Mouse (Mus musculus) forebrain, embryonic 15.5 days (tissue): Measurements from ENCODE around the gene Mindy2. TPM values are rescaled to one million over a fixed set of nuclear protein-coding genes. Genes with fewer than 3 reads are reported as not detected.

Experiments used
- ATAC-seq: fragments of 200-750 bp; cut with Nextera tagmentation; replicated peaks from 2 replicates; pipeline ENCODE4 v1.8.0; 2017; ENCODE audit warnings: mild to moderate bottlenecking, moderate TSS enrichment, moderate library complexity
- H3K27ac ChIP-seq: fragments of 300-500 bp; sonication (generic); replicated peaks from 2 replicates; pipeline ENCODE4 v1.5.1; 2015; ENCODE audit warnings: mild to moderate bottlenecking, inconsistent platforms
- H3K27me3 ChIP-seq: fragments of 300-500 bp; sonication (generic); 2 replicates; pipeline ENCODE4 v1.6.1; 2015; ENCODE audit warnings: inconsistent platforms
- H3K36me3 ChIP-seq: fragments of 300-500 bp; sonication (generic); 2 replicates; pipeline ENCODE4 v1.6.1; 2015; ENCODE audit warnings: mild to moderate bottlenecking, inconsistent platforms
- H3K4me1 ChIP-seq: fragments of 300-500 bp; sonication (generic); 2 replicates; pipeline ENCODE4 v1.6.1; 2015; ENCODE audit warnings: inconsistent platforms
- H3K4me2 ChIP-seq: fragments of 300-500 bp; sonication (generic); replicated peaks from 2 replicates; pipeline ENCODE4 v1.6.1; 2015; ENCODE audit warnings: mild to moderate bottlenecking, inconsistent platforms
- H3K4me3 ChIP-seq: fragments of 300-500 bp; sonication (generic); 2 replicates; pipeline ENCODE4 v1.5.1; 2015; ENCODE audit warnings: mild to moderate bottlenecking, inconsistent platforms
- H3K9ac ChIP-seq: fragments of 300-500 bp; sonication (generic); replicated peaks from 2 replicates; pipeline ENCODE4 v1.6.1; 2015; ENCODE audit warnings: mild to moderate bottlenecking, inconsistent platforms
- H3K9me3 ChIP-seq: fragments of 300-500 bp; sonication (generic); 2 replicates; pipeline ENCODE4 v1.6.1; 2016; ENCODE audit warnings: inconsistent platforms
- WGBS: fragments of 180-500 bp; shearing (Covaris S2); methylation state at CpG from one replicate; pipeline ENCODE4 v1.1.7; 2015; ENCODE audit warnings: mixed read lengths; 5-methylcytosine and 5-hydroxymethylcytosine counted together
- polyA plus RNA-seq: library from polyadenylated mRNA; unstranded; fragments of >200 nt; fragmentation: Nextera tagmentation; extraction: Ambion mirVana; gene quantifications from 2 replicates; pipeline ENCODE4 v1.2.1, GENCODE M21; 2015

The Mindy2 gene
- polyA plus RNA-seq, 1 experiment from 2014 or later = 19.4 TPM

- Histone ChIP-seq H3K4me2 (no peak overlapping the region), H3K9me3 (no peaks in the 10 kb centered on the region), H3K4me1 (no peaks in the 10 kb centered on the region), H3K9ac (no peak overlapping the region), H3K36me3 (peaks cover 4% of the 10 kb centered on the region; the same call in 1 of the 2 replicates), H3K27me3 (no peaks in the 10 kb centered on the region), H3K27ac (no peak overlapping the region), H3K4me3 (no peak overlapping the region)
- 86% methylated on average over 2 of the region's 2 CpGs for WGBS
- no peak for ATAC-seq
Observed at GRCm38 (mm10) chr9:70629711-70630110, 27.3 kb downstream of the Mindy2 start.

GRCm38 (mm10) chr9:70611026-70611673, 45.8 kb downstream of the Mindy2 start:
- H3K4me2 ChIP-seq = no peak overlapping the region
- peaks cover 17% of the 10 kb centered on the region for H3K36me3 ChIP-seq
- no peaks in the 10 kb centered on the region for H3K27me3 ChIP-seq
- no peak for ATAC-seq
- no peaks in the 10 kb centered on the region for H3K9me3 ChIP-seq
- no peak overlapping the region for H3K9ac ChIP-seq
- no peaks in the 10 kb centered on the region for H3K4me1 ChIP-seq
- 38% methylated on average over 3 of the region's 3 CpGs for WGBS
- H3K4me3 ChIP-seq = no peak overlapping the region
- no peak overlapping the region for H3K27ac ChIP-seq

GRCm38 (mm10) chr9:70602186-70602845, 54.7 kb downstream of the Mindy2 start:
- peaks cover 21% of the 10 kb centered on the region; the same call in 1 of the 2 replicates for H3K36me3 ChIP-seq
- no peak for ATAC-seq
- no peaks in the 10 kb centered on the region for H3K4me1 ChIP-seq
- no peak overlapping the region for H3K27ac ChIP-seq
- H3K4me3 ChIP-seq = no peak overlapping the region
- WGBS = 98% methylated on average over 1 of the region's 1 CpGs
- no peaks in the 10 kb centered on the region for H3K9me3 ChIP-seq
- no peak overlapping the region for H3K4me2 ChIP-seq
- H3K27me3 ChIP-seq = no peaks in the 10 kb centered on the region
- no peak overlapping the region for H3K9ac ChIP-seq

- H3K9me3 ChIP-seq = no peaks in the 10 kb centered on the region
- no peak overlapping the region for H3K4me3 ChIP-seq
- no peak overlapping the region for H3K4me2 ChIP-seq
- no peaks in the 10 kb centered on the region for H3K27me3 ChIP-seq
- H3K36me3 ChIP-seq = peaks cover 19% of the 10 kb centered on the region; the same call in 1 of the 2 replicates
- WGBS = 95% methylated on average over 2 of the region's 2 CpGs
- ATAC-seq = no peak
- H3K27ac ChIP-seq = no peak overlapping the region
- H3K4me1 ChIP-seq = no peaks in the 10 kb centered on the region
- no peak overlapping the region for H3K9ac ChIP-seq
Observed at GRCm38 (mm10) chr9:70598271-70598670, 58.7 kb downstream of the Mindy2 start.

- peaks cover 76% of the 10 kb centered on the region for H3K36me3 ChIP-seq
- no peak overlapping the region for H3K4me2 ChIP-seq
- ATAC-seq = no peak
- no peak overlapping the region for H3K27ac ChIP-seq
- H3K9me3 ChIP-seq = no peaks in the 10 kb centered on the region
- H3K27me3 ChIP-seq = no peaks in the 10 kb centered on the region
- 71% methylated on average over 9 of the region's 9 CpGs for WGBS
- H3K4me3 ChIP-seq = no peak overlapping the region
- no peaks in the 10 kb centered on the region for H3K4me1 ChIP-seq
- H3K9ac ChIP-seq = no peak overlapping the region
Observed at GRCm38 (mm10) chr9:70591486-70591885, 65.5 kb downstream of the Mindy2 start.

- no peak for ATAC-seq
- H3K27me3 ChIP-seq = no peaks in the 10 kb centered on the region
- no peak overlapping the region for H3K4me3 ChIP-seq
- H3K36me3 ChIP-seq = peaks cover 84% of the 10 kb centered on the region
- H3K4me1 ChIP-seq = no peaks in the 10 kb centered on the region
- no peak overlapping the region for H3K4me2 ChIP-seq
- H3K27ac ChIP-seq = no peak overlapping the region
- 92% methylated on average over 4 of the region's 4 CpGs for WGBS
- no peak overlapping the region for H3K9ac ChIP-seq
- H3K9me3 ChIP-seq = no peaks in the 10 kb centered on the region
Observed at GRCm38 (mm10) chr9:70590775-70591174, 66.2 kb downstream of the Mindy2 start.

- Histone ChIP-seq H3K4me2 (no peak overlapping the region), H3K9ac (no peak overlapping the region), H3K27ac (no peak overlapping the region), H3K9me3 (no peaks in the 10 kb centered on the region), H3K27me3 (no peaks in the 10 kb centered on the region), H3K36me3 (peaks cover 78% of the 10 kb centered on the region), H3K4me3 (no peak overlapping the region), H3K4me1 (no peaks in the 10 kb centered on the region)
- ATAC-seq = no peak
- WGBS = 93% methylated on average over 5 of the region's 5 CpGs
Observed at GRCm38 (mm10) chr9:70587171-70587570, 69.8 kb downstream of the Mindy2 start.

- Histone ChIP-seq H3K4me1 (no peaks in the 10 kb centered on the region), H3K4me2 (no peak overlapping the region), H3K27me3 (no peaks in the 10 kb centered on the region), H3K9ac (no peak overlapping the region), H3K36me3 (peaks cover 79% of the 10 kb centered on the region), H3K27ac (no peak overlapping the region), H3K9me3 (no peaks in the 10 kb centered on the region), H3K4me3 (no peak overlapping the region)
- no peak for ATAC-seq
- WGBS = 89% methylated on average over 5 of the region's 5 CpGs
Observed at GRCm38 (mm10) chr9:70585172-70585571, 71.8 kb downstream of the Mindy2 start.

GRCm38 (mm10) chr9:70584641-70585040, 72.3 kb downstream of the Mindy2 start:
- no peak for ATAC-seq
- no peak overlapping the region for H3K4me3 ChIP-seq
- no peak overlapping the region for H3K4me2 ChIP-seq
- H3K27me3 ChIP-seq = no peaks in the 10 kb centered on the region
- no peak overlapping the region for H3K9ac ChIP-seq
- no peaks in the 10 kb centered on the region for H3K9me3 ChIP-seq
- peaks cover 80% of the 10 kb centered on the region for H3K36me3 ChIP-seq
- no peak overlapping the region for H3K27ac ChIP-seq
- no peaks in the 10 kb centered on the region for H3K4me1 ChIP-seq
- WGBS = 84% methylated on average over 14 of the region's 14 CpGs

GRCm38 (mm10) chr9:70580956-70581355, 76.0 kb downstream of the Mindy2 start:
- Histone ChIP-seq H3K27ac (no peak overlapping the region), H3K9ac (no peak overlapping the region), H3K36me3 (peaks cover 63% of the 10 kb centered on the region), H3K4me2 (no peak overlapping the region), H3K27me3 (no peaks in the 10 kb centered on the region), H3K4me1 (no peaks in the 10 kb centered on the region), H3K4me3 (no peak overlapping the region), H3K9me3 (no peaks in the 10 kb centered on the region)
- no peak for ATAC-seq
- 91% methylated on average over 5 of the region's 5 CpGs for WGBS

GRCm38 (mm10) chr9:70578123-70578522, 78.9 kb downstream of the Mindy2 start:
- H3K9me3 ChIP-seq = no peaks in the 10 kb centered on the region
- no peaks in the 10 kb centered on the region for H3K27me3 ChIP-seq
- H3K27ac ChIP-seq = no peak overlapping the region
- H3K4me3 ChIP-seq = no peak overlapping the region
- H3K36me3 ChIP-seq = peaks cover 61% of the 10 kb centered on the region
- no peak overlapping the region for H3K4me2 ChIP-seq
- H3K9ac ChIP-seq = no peak overlapping the region
- no peaks in the 10 kb centered on the region for H3K4me1 ChIP-seq
- no peak for ATAC-seq
- WGBS = 92% methylated on average over 2 of the region's 2 CpGs

- Histone ChIP-seq H3K4me1 (no peaks in the 10 kb centered on the region), H3K27ac (no peak overlapping the region), H3K36me3 (peaks cover 19% of the 10 kb centered on the region), H3K27me3 (no peaks in the 10 kb centered on the region), H3K4me2 (no peak overlapping the region), H3K9ac (no peak overlapping the region), H3K9me3 (no peaks in the 10 kb centered on the region), H3K4me3 (no peak overlapping the region)
- no peak for ATAC-seq
- 93% methylated on average over 8 of the region's 8 CpGs for WGBS
Observed at GRCm38 (mm10) chr9:70570351-70570750, 86.6 kb downstream of the Mindy2 start.

GRCm38 (mm10) chr9:70567651-70568050, 89.3 kb downstream of the Mindy2 start:
- ATAC-seq = no peak
- no peaks in the 10 kb centered on the region for H3K4me1 ChIP-seq
- no peak overlapping the region for H3K27ac ChIP-seq
- no peak overlapping the region for H3K4me2 ChIP-seq
- 86% methylated on average over 5 of the region's 5 CpGs for WGBS
- no peak overlapping the region for H3K4me3 ChIP-seq
- no peaks in the 10 kb centered on the region for H3K9me3 ChIP-seq
- peaks cover 1% of the 10 kb centered on the region for H3K36me3 ChIP-seq
- H3K9ac ChIP-seq = no peak overlapping the region
- no peaks in the 10 kb centered on the region for H3K27me3 ChIP-seq
